Mouse (Mus musculus): ENCODE measurements around the gene Bag5.

The Bag5 gene

DNA sequence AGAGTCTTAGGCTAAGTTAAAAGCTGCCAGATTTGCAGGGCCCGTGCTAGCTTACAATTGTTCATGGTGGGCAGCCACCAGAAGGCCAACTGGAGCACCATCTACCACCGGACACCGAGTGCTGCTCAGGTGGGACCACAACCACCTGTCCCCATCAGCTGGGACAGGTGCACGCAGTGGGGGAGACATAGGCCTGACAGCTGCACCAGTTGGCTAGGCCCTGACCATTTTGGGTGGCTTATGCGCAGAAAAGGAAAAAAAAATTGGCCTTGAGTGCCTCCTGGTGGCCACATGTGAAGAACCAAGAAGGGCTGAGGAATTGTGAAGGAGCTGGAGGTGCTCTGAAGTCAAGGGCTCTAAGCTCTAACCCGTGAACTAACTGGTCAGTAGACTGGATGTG is 16.8 kb downstream of the Bag5 start:
- peak; percentile 70 for DNase-seq

DNA sequence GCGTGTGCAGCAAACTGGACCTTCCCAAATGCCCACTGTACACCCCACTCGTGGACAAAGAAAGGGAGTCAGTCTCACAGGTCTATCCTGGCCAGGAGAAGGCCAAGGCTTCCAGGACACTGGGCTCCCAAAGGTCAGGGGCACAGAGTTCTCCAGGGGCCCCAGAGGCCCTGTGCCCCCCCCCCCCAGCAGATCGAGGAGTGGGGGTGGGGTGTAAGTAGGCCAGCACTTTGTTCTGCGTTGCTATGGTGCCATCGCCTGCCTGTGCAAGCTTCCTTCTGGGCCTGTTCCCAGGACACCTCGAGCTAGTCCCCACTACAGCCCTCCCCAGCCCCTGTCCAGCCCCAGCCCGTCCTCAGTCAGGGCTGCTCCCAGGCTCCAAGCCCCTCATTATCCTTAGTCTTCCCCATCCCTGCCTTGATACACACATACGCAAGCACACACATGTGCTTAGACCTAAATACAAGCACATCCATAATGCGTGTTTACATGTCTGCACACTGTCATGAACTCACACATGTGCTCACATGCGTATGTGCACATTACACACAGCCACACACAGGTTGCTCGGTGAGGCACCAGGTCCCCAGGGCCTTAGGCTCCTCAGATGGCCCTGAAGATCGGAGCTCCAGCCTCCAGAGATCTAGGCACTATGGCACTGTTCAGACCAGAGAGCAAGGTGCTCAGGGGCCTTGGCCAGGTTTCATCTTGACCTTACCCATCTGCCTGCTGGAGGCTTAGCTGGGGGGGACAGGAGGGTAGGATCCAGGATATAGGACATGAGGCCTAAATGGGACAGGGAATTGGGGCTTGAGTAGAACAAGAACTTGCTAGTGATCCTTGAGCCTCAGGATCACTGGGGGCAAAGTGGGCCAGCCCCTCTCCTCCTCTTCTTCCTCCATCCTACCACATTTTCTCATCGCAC is 17.9 kb downstream of the Bag5 start:
- DNase-seq = peak in 1 of 2 experiments; percentile 27

DNA sequence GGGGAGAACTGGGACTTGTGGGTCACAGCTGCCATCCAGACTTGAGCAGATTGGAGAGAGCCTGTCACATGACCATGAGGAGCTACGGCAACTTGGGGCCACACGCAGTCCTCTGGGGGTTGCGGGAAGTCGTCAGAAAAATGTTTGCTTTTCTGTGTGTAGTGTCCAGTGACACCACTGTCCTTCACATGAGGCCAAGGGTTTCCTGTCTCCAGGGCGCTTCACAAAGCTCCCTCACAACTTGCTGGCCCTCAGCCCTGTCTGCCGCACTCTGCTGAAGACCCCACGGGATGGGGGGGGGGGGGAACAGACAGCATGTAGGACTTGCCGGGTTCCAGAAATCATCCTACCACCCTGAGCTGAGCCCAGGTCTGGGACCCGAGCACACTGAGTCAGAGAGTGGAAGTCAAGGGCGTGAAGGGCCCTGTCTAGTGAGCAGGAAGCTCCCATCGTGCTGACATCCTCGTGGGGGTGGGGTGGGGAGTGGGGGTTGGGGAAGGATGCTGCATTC is 18.7 kb downstream of the Bag5 start:
- DNase-seq = peak in 1 of 2 experiments; percentile 44

DNA sequence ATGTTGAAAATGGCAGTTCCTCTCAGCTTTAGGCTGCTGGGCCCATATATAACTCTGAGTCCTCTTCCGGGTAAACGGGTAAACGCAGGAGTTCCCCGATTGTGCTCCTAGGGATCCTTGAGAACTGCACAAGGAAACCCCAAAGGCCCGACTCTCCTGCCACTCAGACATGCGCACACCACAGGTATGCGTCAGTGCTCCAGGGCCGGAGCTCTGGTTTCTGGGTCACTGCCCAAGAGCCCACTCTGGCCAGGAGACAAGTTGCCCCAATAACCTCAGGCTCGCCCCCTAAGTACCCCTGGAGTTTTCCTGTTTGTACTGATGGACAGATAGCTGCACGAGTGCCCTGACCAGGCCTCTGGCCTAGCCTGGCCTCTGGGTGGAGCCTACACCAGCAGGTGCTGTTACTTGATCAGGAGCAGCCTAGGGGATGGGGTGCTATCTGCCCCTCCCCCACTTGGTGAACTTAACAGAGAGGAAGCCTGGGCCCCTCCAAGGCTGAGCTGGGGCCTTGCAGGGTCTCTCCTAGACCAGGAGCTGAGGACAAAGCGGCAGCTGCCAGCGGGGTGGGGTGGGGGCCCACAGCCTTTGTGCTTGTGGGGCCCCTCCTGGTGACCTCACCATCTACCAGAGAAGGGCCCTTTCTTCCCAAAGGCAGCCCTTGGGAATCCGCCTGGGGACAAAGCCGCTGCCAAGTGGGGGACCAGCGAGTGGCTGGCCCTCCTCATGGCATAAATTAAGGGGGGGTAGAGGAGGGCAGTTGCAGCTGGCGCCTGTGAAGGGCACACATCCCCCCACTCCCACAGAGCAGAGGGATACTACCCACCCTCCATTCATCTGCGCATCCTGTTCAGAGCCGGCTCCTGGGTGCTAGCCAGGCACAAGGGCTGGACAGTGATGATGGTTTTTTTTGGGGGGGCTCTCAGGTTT is 19.5 kb downstream of the Bag5 start:
- DNase-seq = peak in 1 of 2 experiments; percentile 34

DNA sequence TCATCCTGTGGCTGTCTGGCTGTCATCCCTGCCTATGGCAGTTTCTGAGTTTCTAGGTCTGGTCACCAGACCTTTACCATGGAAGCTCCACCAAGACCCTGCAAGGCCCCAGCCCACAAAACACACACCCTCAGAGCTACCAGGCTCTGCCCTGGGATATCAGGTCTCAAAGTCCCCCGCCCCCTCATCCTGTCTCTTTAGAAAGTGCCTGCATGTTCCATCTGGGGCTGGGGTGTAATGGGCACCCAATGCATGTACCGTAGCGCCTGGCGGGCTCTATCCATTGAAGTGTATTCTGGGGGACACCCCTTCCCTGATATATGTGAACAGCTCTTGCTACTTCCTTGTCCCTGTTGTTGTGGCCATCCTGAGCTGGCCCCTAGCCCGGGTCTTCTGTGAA is 20.2 kb downstream of the Bag5 start:
- peak in 1 of 2 experiments; percentile 26 for DNase-seq

DNA sequence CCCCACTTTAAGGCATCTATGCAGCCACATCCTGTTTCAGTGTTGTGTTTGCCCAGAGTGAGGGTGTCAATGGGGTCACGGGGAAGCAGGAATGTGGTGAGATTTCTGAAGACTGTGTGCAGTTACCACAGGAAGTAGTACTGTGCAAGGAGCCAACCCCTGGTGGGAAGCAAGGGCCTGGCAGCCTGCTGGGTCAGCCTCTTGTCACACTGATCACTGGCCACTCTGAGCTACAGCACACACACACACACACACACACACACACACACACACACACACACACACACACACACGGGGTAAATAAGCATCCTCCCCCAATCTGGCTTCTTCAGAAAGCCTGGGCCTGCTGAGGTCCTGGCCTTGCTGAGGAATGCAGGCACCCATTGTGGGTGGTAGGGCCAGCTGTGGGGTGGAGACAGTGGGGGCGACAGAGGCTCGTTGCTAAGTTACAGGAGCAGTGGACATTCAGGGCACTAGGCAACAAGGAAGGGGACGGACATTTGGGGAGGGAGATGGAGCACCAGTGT is 21.6 kb downstream of the Bag5 start:
- DNase-seq = peak; percentile 50 to 69

DNA sequence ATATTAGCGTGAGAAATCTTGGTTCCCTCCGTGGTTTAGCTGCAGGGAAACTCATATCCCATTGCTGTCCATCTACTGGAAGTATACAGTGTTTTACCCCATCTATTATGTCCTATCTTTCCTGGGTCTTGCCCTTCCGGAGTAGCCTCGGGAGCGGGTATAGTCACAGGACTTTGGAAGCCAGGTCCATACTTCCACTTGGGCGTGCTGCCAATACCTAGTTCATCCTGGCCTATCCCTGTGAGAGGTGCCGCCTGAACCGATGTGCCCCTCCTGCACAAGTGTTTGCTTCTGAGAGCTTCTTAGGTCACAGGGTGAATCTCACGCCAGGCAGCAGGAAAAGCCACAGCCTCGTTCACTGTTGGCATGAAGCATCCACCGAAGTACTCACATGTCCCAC is 23.6 kb downstream of the Bag5 start:
- no peak for DNase-seq

DNA sequence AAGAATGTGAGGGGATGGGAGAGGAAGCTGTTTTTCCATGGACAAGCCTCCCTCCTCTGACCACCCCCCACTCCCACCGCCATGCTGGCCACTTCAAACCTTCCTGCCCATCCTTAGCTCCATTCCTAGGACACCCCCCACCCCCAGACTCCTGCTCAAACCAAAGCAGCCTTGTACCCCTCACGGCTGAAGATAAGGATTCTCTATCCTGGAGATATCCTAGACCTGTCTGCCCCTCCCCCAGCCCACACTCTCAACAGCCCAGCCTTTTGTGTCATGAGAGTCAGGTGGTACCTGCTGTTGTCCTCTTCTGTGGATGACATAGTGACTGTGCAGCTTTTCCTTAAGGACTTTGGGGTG is 25.0 kb downstream of the Bag5 start:
- no peak for DNase-seq

DNA sequence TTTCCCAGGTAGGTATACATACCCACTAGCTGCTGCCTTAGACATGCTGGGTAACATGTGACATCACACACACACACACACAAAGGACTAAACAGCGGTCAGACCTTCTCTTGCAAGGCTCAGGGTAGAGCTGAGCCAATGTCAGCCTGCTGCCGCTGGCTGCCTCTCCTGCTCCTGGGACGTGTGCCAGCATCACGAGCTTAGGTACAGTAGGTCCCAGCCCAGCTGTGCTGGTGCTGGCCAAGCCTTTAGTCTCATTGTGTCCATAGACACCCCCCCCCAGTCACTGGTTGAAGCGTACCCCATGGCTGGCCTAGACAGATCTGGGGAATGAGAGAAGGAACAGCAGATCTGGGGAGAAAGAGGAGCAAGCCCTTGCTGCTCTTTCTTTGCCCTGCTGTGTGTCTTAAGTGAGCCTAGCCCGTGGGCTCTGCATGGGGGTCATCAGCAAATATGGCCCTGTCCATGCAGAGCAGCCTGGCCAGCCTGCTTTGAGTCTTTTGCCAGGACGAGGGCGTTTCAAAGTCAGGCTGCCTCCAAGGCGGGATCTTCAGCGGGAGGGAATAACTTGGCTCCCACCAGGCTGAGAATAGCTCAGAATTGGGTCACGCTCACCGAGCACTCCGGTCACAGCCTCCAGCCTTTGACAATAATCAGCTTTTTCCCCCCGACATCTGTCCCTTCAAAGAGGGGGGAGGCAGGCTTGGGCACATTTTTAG is 25.5 kb downstream of the Bag5 start:
- DNase-seq = no peak

DNA sequence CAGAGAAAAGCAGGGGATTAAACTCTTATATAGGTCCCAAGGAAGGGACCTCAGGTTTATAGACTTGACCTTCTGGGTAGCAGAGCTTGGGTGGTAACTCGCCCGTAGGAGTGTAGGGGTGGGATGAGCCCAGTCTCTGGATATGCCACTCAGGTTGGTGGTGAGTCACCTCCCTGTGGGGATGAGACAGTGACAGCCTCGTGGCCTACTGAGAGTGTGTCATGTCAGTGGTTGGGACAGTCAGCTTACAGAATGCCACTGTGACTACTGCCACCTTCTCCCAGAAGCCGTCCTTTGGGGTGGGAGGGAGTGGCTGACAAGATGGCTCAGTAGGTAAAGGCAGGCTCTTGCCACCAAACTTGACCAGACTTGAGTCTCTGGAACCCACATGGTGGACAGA is 26.7 kb downstream of the Bag5 start:
- no peak for DNase-seq

DNA sequence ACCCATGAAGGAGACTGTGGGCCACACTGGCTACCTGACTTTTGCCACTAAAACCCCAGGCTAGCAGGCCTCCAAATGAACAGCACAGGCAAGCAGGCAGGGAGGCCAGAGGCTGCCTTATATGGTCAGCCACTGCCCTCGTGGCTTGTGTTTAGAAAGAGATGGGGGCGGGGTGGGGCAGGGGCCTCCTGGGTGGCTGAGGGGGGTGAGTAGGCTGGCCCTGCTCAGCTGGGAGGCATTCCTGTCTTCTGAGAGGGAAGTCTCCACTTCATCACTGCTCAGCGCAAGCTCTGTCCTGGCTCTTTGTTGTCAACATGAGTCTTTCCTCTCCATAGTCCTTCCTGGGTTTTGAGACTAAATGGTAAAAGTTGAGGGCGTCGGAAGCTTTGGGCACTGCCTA is 30.3 kb downstream of the Bag5 start:
- DNase-seq = no peak

DNA sequence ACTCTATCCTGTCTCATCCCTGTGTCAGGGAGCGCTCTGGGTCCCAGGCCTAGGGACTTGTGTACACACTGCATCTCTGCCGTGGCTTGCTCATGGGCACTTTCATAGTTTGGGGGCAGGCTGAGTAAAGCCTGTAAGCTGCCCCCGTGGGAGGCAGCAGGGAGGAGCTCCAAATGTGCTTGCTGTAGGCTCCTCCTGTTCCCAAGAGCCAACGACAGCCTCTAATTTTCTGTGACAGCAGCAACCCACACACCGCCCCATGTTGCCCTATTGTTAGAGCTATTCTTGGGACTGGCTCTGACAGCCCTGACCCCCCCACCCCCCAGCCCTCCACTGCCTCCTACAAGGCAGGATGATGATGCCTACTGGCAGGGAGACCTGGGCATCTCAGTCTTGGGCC is 31.1 kb downstream of the Bag5 start:
- no peak for DNase-seq

DNA sequence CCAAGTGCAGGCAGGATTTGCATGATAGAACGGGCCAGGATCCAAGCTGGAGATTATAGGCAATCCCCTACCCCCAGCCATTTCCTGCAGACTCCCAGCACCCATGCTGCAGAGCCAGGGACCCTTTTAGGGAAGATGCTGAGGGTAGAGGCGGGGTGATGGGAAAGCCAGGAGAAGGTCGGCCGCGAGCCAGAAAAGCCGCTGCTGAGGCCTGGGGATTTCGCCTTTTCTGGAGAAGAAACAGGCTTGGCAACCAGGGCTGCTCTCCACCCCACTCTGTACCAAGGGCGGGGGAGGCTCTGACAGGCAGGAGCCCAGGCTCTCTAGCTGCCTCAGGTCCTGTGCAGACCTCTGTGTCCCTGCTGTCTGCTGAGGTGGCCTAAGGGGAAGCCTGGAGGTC is 31.8 kb downstream of the Bag5 start:
- DNase-seq = no peak

DNA sequence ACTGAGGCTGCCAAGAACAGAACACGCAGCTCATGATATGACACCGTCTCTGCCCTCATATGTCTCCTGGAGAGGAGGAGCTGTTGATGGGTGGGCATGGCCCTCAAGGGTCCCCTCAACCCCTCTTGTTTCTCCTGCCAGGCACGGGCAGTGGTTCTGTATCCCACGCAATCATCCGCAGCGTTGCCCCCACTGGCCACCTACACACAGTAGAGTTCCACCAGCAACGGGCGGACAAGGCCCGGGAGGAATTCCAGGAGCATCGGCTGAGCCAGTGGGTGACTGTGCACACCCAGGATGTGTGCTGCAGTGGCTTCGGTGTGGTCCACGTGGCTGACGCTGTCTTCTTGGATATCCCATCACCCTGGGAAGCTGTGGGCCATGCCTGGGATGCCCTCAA is 32.4 kb downstream of the Bag5 start:
- no peak for DNase-seq

DNA sequence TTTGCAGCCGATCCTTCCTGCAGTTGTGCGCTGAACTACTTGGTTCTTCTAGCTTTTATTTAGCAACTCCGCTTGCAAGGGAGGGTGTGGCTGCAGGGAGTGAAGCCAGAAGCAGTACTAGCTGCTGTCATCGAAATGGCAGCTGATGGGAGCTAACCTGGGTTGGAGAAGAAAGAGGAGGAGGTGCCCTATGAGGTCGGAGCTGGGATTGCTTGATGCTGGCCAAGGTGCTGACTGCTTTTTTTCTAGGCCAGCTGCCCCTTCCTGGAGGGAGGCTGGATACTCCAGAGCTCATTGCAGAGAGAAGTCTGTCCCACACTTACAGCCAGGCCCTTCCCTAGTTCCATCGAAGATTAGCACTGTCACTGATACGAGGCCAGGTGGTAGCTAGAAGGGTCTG is 34.1 kb downstream of the Bag5 start:
- DNase-seq = no peak

DNA sequence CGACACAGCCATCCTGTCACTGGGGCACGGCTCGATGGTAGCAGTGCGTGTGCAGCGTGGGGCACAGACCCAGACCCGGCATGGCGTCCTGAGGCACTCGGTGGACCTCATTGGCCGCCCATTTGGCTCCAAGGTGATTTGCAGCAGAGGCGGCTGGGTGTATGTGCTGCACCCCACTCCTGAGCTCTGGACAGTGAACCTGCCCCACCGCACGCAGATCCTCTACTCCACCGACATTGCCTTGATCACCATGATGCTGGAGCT is 34.5 kb downstream of the Bag5 start:
- no peak for DNase-seq

DNA sequence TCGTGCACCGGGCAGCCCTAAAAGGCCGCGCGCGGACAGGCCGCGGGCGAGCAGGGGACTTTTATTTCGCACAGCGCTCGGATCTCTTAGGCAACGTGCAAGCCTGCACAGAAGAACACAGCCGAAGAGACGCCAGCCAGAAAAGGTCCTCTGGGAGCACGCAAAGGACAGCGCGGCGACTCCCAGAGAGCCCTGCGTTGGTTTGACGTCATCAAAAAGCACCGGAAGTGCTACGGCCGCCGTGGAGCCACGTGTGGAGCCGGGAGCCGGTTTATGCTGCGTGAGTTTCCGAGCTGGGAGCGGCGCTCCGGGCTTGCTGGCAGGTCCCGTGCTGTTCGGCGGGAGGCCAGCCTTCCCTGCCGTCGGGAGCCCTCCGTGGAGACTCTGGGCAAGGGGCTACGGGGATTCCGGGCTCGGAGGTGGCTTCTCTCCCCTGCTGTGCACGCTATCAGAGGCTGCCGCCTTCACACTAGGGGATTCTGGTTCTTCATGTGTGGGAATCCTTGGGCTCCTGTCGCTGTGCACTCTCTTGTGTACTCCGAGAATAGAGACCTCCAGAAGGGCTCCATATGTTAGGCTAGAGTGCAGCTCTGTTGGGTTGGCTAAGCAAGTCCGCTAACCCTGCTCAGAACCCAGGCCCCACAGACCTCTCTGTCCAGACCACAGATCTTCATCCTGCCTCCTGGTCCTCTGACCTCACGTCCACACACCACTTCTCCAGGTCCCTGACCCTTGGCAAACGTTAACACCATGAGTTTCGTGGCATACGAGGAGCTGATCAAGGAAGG is 35.0 kb downstream of the Bag5 start, which contains the start of gene Trmt61a:
Trmt61a (plus strand) TSS at position 224 of the 788 bp plus-strand sequence.
- DNase-seq = peak; percentile 83 to 84

DNA sequence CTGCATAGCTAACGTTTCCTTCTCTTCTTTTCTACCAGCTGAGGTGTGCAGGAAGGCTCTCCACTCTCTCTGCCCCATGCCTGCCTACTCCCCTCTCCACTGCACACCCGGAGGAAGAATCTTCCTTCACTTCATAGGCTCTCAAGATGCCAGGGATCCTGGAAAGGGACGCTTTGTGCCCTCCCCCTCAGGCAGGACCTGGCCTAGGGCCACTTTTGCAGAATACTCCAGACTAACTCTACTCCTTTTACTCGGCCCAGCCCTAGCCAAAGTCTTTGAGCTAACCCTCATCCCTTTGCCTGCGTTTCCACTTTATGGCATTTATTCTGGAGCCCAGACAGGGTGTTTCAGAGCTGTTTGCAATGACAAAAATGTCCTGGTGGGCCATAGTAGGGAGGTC is 35.6 kb downstream of the Bag5 start:
- DNase-seq = no peak

DNA sequence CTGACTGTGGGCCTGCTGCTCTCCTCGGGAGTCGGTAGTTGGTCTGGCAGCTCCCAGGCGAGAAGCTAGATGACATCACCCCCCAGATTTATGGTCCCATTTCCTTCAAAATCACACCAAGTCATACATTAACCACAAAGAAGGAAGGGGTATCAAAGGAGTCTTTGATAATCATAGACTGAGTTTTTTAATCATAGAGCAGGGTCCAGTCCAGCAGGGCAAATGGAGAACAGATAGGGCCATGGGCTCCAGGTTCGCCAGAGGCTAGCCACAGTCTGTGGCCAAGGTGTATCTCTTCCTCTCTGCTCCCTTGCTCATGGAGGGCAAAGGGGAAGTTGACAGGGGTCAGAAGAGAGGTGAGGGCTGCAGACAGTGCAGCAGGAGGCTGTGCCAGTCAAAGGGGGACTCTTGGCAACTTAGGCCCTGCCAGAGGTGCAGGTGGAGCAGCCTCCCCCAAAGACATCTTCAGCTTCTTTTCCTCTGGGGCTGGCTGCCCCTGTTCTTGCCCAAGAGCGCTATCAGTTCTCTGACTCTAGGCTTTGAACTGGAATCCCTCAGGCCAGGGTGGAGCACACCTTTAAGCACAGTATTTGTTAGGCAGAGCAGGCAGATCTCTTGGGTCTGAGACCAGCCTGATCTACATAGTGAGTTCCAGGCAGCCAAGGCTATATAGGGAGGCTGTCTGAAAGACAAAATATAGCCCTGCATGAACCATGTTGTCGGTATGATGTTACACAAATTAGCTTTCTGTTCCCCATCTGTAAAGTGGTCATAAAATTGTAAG is 37.1 kb downstream of the Bag5 start:
- no peak for DNase-seq

DNA sequence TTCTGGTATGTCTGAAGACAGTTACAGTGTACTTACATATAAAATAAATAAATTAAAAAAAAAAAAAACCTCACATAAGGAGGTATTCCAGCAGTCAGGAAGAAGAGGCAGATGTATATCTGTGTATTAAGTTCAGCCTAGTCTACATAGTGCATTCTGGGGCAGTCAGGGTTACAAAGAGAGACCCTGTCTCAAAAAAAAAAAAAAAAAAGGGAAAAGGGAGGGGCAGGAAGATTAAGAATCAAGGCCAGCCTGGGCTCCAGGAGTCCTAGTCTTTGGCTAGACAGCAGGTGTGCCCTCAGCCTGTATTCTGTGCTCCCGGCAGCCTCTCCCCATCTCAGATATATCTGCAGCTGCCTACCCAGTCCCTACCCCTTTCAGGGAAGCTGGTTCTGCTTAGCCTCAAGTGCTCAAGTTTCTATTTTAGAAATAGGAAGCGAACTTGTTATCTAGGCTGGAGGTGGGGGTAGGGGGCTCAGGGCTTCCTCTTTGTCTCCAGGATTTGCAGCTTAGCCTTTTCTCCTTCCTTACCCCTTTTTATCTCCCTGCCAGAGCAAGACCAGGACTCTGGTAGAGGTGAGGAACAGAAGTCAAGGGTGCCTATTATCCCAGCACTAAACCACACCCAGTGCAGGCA is 38.1 kb downstream of the Bag5 start:
- DNase-seq = no peak

DNA sequence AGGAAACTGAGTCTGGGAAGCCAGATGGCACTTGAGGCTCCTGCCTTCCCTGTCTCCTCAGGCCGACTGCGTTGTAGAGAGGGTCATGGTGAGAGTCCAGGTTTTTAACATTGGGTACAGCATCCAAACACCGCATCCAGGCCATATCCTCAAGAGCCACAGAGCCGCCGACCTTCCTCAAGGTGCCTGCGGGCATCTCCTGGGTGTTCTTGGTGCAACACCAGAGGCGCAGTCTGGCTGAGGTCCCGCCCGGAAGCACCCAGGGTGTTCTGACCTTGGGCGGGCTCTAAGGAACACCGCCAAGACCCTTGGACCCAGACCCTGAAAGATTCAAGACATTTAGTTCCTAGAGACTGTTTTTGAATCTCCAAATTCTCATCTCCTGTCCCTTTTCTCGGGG is 40.5 kb downstream of the Bag5 start:
- no peak for DNase-seq
